Mouse (Mus musculus): ENCODE measurements around the gene Aars2. TPM values are rescaled to one million over a fixed set of nuclear protein-coding genes. Genes with fewer than 3 reads are reported as not detected.

Gene Aars2
- 20.6 and 21.0 TPM in 2 replicates for polyA plus RNA-seq (2015; fragmentation: Nextera tagmentation; extraction: Ambion mirVana)

DNA sequence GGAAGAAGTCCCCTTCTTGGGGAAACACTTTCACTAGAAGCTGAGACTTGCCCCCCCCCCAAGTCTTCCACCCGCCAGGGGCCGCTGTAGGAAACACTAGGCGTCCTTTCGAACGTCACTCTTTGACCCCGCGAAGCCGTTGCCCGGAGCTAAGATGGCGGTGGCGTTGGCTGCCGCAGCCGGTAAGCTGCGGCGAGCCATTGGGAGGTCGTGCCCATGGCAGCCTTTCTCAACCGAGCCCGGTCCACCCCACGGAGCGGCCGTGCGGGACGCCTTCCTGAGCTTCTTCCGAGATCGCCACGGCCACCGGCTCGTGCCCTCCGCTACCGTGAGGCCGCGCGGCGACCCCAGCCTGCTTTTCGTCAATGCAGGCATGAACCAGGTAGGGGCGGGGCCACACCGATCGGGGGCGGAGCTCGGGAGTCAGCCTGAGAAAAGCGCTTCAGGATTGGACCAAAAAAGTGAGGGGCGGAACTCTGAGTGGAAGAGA, at the start of gene Aars2:
Gene Aars2, plus strand, starts transcription at position 142 of the 490 bp plus-strand sequence.
- Histone ChIP-seq H3K27ac (peak within 1 kb of the TSS; percentile 87), H3K27me3 (no peaks in the 10 kb centered on the region), H3K9ac (peak within 1 kb of the TSS; percentile 88), H3K9me3 (no peaks in the 10 kb centered on the region), H3K4me2 (peak within 1 kb of the TSS; percentile 54), H3K36me3 (peaks cover 9% of the 10 kb centered on the region), H3K4me3 (peak within 1 kb of the TSS; percentile 98), H3K4me1 (peaks cover 7% of the 10 kb centered on the region; the same call in 1 of the 2 replicates)
- ATAC-seq (ENCODE audit: borderline replicate concordance, extremely low read depth, low FRiP score, low TSS enrichment), result peak; percentile 93
- WGBS, result under 1% methylated on average over 42 of the region's 42 CpGs

DNA sequence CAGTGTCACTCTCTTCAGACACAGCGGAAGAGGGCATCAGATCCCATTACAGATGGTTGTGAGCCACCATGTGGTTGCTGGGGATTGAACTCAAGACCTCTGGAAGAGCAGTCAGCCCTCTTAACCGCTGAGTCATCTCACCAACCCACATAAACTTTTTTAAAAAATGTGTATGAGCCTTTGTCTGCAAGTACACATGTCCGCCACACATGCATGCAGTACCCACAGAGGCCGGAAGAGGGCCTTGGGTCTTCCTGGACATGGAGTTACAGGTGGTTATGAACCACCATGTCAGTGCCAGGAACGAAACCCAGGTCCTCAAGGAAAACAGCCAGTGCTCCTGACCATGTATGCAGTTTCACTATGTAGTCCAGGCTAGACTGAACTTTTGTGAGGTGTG, 49.2 kb upstream of the Aars2 start:
- no peaks in the 10 kb centered on the region for H3K27me3 ChIP-seq
- WGBS, result 86% methylated on average over 5 of the region's 5 CpGs
- ATAC-seq (ENCODE audit: borderline replicate concordance, extremely low read depth, low FRiP score, low TSS enrichment), result no peak
- H3K27ac ChIP-seq, result no peak overlapping the region
- no peaks in the 10 kb centered on the region for H3K4me1 ChIP-seq
- no peaks in the 10 kb centered on the region for H3K9me3 ChIP-seq
- no peak overlapping the region for H3K9ac ChIP-seq
- no peak overlapping the region for H3K4me3 ChIP-seq
- H3K4me2 ChIP-seq, result no peak overlapping the region
- no peaks in the 10 kb centered on the region for H3K36me3 ChIP-seq

DNA sequence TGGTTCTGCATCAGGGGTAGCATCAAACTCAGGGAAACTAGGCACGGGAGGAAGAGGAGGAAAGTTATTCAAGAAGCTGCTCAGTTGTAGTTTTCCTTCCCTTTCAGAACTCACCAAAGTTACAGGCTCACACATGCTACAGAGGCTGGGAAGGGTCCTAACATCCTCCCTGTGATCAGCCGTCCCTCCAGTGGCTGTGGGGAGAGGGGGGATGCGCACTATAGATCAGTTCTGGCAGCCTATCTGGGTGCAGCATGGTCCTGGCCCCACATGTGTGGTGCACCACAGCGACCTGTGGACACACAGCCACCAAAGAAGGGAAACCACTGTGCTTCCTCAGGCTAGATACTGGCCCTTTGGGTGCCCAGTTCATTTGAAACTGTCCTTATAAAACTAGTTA, 48.1 kb upstream of the Aars2 start:
- H3K4me2 ChIP-seq, result no peak overlapping the region
- no peak for ATAC-seq (ENCODE audit: borderline replicate concordance, extremely low read depth, low FRiP score, low TSS enrichment)
- H3K4me3 ChIP-seq, result no peak overlapping the region
- no peaks in the 10 kb centered on the region for H3K36me3 ChIP-seq
- no peaks in the 10 kb centered on the region for H3K9me3 ChIP-seq
- no peaks in the 10 kb centered on the region for H3K4me1 ChIP-seq
- WGBS, result 81% methylated on average over 4 of the region's 4 CpGs
- H3K27ac ChIP-seq, result no peak overlapping the region
- no peaks in the 10 kb centered on the region for H3K27me3 ChIP-seq
- no peak overlapping the region for H3K9ac ChIP-seq

DNA sequence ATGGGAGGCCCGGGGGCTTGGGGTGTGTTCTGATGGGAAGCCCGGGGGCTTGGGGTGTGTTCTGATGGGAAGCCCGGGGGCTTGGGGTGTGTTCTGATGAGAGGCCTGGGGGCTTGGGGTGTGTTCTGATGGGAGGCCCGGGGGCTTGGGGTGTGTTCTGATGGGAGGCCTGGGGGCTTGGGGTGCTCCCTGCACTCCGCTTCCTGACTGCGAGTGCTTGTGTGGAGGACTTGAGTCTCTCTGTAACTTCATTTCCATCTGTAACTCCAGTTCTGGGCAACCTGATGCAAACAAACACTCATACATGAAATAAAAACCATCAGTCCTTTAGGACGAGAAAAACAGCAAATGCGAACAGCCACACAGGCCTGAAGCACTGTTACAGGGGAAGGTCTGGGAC, 47.6 kb upstream of the Aars2 start:
- Histone ChIP-seq H3K9me3 (no peaks in the 10 kb centered on the region), H3K27ac (no peak overlapping the region), H3K9ac (no peak overlapping the region), H3K4me2 (no peak overlapping the region), H3K4me3 (no peak overlapping the region), H3K27me3 (no peaks in the 10 kb centered on the region), H3K4me1 (no peaks in the 10 kb centered on the region), H3K36me3 (no peaks in the 10 kb centered on the region)
- WGBS, result 73% methylated on average over 8 of the region's 8 CpGs
- no peak for ATAC-seq (ENCODE audit: borderline replicate concordance, extremely low read depth, low FRiP score, low TSS enrichment)

DNA sequence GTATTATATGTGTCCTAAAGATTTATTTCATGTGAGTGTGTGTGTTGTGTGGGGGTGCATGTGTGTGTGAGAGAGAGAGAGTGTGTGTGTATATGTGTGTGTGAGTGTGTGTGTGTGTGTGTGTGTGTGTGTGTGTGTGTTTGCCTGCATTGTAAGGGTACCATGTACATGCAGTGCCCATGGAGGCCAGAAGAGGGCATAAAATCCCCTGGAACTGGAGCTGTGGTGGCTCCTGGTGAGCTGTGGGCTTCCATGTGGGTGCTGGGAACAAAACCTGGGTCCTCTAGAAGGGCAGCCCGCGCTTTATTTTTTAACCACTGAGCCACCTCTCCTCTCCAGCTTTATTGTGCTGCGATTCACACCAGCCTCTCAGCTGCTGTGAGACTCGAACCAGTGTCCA, 44.1 kb upstream of the Aars2 start:
- Histone ChIP-seq H3K4me2 (no peak overlapping the region), H3K27me3 (no peaks in the 10 kb centered on the region), H3K36me3 (no peaks in the 10 kb centered on the region), H3K4me3 (no peak overlapping the region), H3K9ac (no peak overlapping the region), H3K4me1 (no peaks in the 10 kb centered on the region), H3K9me3 (no peaks in the 10 kb centered on the region), H3K27ac (no peak overlapping the region)
- 99% methylated on average over 4 of the region's 4 CpGs for WGBS
- ATAC-seq (ENCODE audit: borderline replicate concordance, extremely low read depth, low FRiP score, low TSS enrichment), result no peak

DNA sequence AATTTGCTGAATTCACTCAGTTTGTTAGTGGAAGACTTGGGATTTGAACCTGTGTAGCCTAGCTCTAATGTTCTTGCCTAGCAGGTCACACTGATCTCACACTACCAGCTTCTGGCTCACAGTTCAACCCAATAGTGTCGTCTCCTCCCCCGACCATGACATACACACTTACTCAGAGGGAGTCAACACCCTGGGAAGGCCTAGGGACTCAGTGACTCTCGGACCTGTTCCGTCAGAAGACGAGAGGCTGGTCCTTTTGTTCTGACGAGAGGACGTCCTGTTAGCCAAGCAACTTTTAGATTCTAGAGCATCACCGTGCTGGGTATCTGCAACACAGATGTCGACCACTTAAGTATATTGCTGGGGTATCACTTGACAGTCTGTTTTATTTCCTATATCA, 42.4 kb upstream of the Aars2 start:
- Histone ChIP-seq H3K9ac (no peak overlapping the region), H3K9me3 (no peaks in the 10 kb centered on the region), H3K4me1 (no peaks in the 10 kb centered on the region), H3K36me3 (no peaks in the 10 kb centered on the region), H3K4me2 (no peak overlapping the region), H3K27me3 (no peaks in the 10 kb centered on the region), H3K4me3 (no peak overlapping the region), H3K27ac (no peak overlapping the region)
- 82% methylated on average over 9 of the region's 9 CpGs for WGBS
- ATAC-seq (ENCODE audit: borderline replicate concordance, extremely low read depth, low FRiP score, low TSS enrichment), result no peak

DNA sequence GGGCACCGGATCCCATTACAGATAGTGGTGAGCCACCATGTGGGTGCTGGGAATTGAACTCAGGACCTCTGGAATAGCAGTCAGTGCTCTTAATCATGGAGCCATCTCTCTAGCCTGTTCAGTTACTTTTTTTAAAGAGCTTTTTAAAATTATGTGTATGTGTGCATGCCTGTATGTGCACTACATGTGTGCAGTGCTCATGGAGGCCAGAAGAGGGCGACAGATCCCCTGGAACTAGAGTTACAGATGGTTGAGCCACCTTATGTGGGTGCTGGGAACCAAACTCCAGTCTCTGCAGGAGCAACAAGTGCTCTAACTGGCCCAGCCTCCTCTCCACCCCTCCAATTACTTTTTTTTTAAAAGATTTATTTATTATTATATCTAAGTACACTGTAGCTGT, 39.9 kb upstream of the Aars2 start:
- Histone ChIP-seq H3K4me2 (no peak overlapping the region), H3K36me3 (no peaks in the 10 kb centered on the region), H3K9me3 (no peaks in the 10 kb centered on the region), H3K9ac (no peak overlapping the region), H3K27me3 (no peaks in the 10 kb centered on the region), H3K4me3 (no peak overlapping the region), H3K4me1 (no peaks in the 10 kb centered on the region), H3K27ac (no peak overlapping the region)
- ATAC-seq (ENCODE audit: borderline replicate concordance, extremely low read depth, low FRiP score, low TSS enrichment), result no peak
- 58% methylated on average over 2 of the region's 2 CpGs for WGBS

DNA sequence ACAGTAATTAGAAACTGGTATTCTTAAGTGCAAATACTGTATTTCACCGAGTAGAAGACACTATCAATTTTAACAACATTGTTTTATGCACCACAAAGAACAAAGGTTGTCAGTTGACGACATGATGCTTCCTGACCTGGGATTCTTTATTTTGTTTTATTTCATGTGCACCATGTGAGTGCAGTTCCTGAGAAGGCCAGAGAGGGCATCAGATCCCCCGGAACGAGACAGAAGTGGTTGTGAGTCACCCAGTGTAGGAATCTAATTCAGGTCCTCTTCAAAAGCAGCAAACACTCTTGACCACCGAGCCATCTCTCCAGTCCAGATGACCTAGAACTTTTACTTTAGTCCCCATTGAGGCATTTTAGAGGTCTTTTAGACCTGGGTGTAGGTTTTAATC, 38.3 kb upstream of the Aars2 start:
- H3K9ac ChIP-seq, result no peak overlapping the region
- ATAC-seq (ENCODE audit: borderline replicate concordance, extremely low read depth, low FRiP score, low TSS enrichment), result no peak
- no peaks in the 10 kb centered on the region for H3K9me3 ChIP-seq
- H3K4me1 ChIP-seq, result no peaks in the 10 kb centered on the region
- WGBS, result 83% methylated on average over 5 of the region's 5 CpGs
- no peak overlapping the region for H3K4me3 ChIP-seq
- H3K27ac ChIP-seq, result no peak overlapping the region
- H3K36me3 ChIP-seq, result no peaks in the 10 kb centered on the region
- H3K4me2 ChIP-seq, result no peak overlapping the region
- no peaks in the 10 kb centered on the region for H3K27me3 ChIP-seq

DNA sequence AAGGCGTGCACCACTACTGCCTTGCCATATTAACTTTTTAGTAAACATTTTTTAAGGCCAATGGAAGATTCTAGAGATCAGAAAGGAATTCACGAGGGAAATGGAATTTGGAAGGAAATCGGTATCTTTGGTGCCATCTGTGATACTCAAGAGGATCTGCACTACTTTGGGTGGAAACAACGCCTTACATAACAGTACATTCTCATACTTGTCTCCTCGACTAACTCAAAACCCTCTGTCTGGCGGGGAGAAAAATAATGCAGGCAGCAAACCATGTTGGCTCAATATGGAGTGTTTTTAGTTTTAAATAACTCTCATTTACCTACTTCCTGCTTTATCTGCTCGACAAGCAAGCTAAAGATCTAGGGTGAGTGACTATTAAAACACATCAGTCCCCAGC, 35.9 kb upstream of the Aars2 start:
- no peak overlapping the region for H3K4me2 ChIP-seq
- no peak overlapping the region for H3K9ac ChIP-seq
- 74% methylated on average over 7 of the region's 7 CpGs for WGBS
- ATAC-seq (ENCODE audit: borderline replicate concordance, extremely low read depth, low FRiP score, low TSS enrichment), result no peak
- H3K27ac ChIP-seq, result no peak overlapping the region
- no peaks in the 10 kb centered on the region for H3K36me3 ChIP-seq
- peaks cover 11% of the 10 kb centered on the region for H3K27me3 ChIP-seq
- H3K4me3 ChIP-seq, result no peak overlapping the region
- peaks cover 8% of the 10 kb centered on the region for H3K4me1 ChIP-seq
- no peaks in the 10 kb centered on the region for H3K9me3 ChIP-seq

DNA sequence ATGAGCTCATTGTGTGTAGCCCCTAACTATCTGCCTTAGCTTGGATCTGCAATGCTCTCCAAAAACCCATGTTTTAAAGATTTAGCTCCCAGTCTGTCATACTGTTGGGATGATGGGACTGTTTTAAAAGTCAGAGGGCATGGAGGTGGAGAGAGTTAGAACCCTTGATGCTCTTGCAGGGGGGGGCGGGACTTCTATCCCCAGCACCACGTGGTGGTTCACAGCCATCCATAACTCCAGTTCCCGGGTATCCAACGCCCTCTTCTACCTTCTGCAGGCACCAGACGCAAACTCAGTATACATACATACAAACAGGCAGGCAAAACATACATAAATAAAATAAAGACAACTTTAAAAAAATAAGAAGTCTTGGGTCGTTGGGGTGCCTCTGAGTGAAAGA, 33.0 kb upstream of the Aars2 start:
- H3K9ac ChIP-seq, result no peak overlapping the region
- H3K4me1 ChIP-seq, result peaks cover 8% of the 10 kb centered on the region
- H3K9me3 ChIP-seq, result no peaks in the 10 kb centered on the region
- WGBS, result 69% methylated on average over 6 of the region's 6 CpGs
- peaks cover 19% of the 10 kb centered on the region for H3K27me3 ChIP-seq
- H3K4me2 ChIP-seq, result no peak overlapping the region
- H3K4me3 ChIP-seq, result no peak overlapping the region
- H3K27ac ChIP-seq, result no peak overlapping the region
- no peak for ATAC-seq (ENCODE audit: borderline replicate concordance, extremely low read depth, low FRiP score, low TSS enrichment)
- H3K36me3 ChIP-seq, result no peaks in the 10 kb centered on the region

DNA sequence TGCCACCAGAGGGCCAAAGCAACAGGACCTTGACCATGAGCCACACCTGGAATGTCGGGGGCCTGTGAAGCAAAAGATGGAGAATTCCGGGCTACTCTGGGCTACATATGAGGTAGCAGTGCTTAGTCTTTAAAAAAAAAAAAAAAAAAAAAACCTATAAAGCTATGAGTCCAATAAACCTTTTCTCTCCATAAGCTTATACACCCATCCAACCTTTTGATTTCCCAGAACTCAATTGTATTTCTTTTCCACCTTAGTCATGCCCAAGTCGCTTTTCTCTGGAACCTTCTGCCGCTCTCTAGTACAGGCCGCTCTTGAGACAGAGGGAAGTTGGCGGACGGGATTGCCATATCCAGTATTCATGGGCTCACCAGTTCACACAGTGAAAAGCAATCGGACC, 32.5 kb upstream of the Aars2 start:
- Histone ChIP-seq H3K36me3 (no peaks in the 10 kb centered on the region), H3K4me2 (peak overlapping the region; percentile 65), H3K27ac (no peak overlapping the region), H3K4me1 (peaks cover 8% of the 10 kb centered on the region), H3K9me3 (no peaks in the 10 kb centered on the region), H3K4me3 (peak overlapping the region; percentile 41), H3K9ac (no peak overlapping the region), H3K27me3 (peaks cover 19% of the 10 kb centered on the region)
- ATAC-seq (ENCODE audit: borderline replicate concordance, extremely low read depth, low FRiP score, low TSS enrichment), result no peak
- WGBS, result 61% methylated on average over 8 of the region's 8 CpGs

DNA sequence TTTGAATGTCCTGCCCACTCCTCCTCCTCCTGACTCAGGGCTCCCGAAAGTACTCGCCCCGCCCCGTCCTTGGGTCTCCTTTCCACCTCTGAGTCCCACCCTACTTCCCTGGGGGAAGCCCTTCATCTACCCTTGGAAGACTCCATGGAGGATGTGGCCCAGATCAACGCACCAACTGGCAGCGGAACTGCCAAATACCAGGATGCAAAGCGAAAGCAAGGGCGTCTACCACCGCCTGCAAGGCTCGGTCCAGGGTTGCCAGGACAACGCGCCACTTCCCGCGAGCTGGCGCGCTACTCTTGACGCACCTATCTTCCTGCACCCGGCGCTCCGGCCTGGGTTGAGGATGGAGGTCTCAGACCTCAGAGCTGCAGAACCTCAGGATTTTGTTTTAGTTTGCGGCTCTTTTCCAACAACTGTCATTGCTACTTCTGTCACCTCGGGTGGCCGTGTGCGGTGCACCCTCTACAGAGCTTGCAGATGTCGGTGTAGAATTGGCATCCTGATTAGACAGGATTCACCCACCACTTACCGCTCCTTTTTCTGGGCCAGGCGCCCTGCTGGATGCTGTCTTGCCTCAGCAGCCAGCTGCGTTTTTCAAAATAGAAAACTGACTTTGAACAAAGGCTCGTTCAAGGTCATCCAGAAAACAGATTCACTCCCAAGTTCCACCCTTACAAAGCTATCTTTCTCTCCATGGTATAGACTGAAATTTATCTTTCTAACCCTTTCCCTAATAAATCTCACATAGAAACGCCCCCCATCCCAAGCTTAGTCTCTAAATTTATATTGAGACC, 31.8 kb upstream of the Aars2 start, which contains the start of gene Spats1:
Gene Spats1, minus strand, starts transcription at position 747 of the 797 bp plus-strand sequence.
- H3K9ac ChIP-seq, result no peak within 1 kb of the TSS; the same call in 1 of the 2 replicates
- no peaks in the 10 kb centered on the region for H3K36me3 ChIP-seq
- H3K4me2 ChIP-seq, result peak within 1 kb of the TSS; percentile 65
- no peaks in the 10 kb centered on the region for H3K9me3 ChIP-seq
- peak within 1 kb of the TSS; percentile 41 for H3K4me3 ChIP-seq
- peak; percentile 66; the same call in 1 of the 2 replicates for ATAC-seq (ENCODE audit: borderline replicate concordance, extremely low read depth, low FRiP score, low TSS enrichment)
- 4% methylated on average over 30 of the region's 30 CpGs for WGBS
- peaks cover 8% of the 10 kb centered on the region for H3K4me1 ChIP-seq
- no peak within 1 kb of the TSS for H3K27ac ChIP-seq
- peaks cover 19% of the 10 kb centered on the region for H3K27me3 ChIP-seq
